Mouse (Mus musculus) MEL (cell line): ENCODE measurements around the gene Lbh. TPM values are rescaled to one million over a fixed set of nuclear protein-coding genes. Genes with fewer than 3 reads are reported as not detected.

ENCODE experiments used
- DNase-seq: peaks from one replicate; pipeline ENCODE4 v3.0.0; 2011; ENCODE audit warnings: low read depth, low spot score
- H3K27ac ChIP-seq: 2 replicates; pipeline ENCODE4 v1.5.1; 2012; ENCODE audit warnings: low read depth, mild to moderate bottlenecking, control low read depth, low read length, moderate library complexity; ENCODE audit not compliant: control insufficient read depth
- H3K27me3 ChIP-seq, 2 experiments: fragments of 150-350 bp in 1 of 2; sonication (generic) in 1 of 2; 2 replicates each; pipeline ENCODE4 v1.6.1; 2012; ENCODE audit warnings: low read length in 2 of 2, mild to moderate bottlenecking in 2 of 2, improper control_type of control experiment in 1 of 2, moderate library complexity in 1 of 2; ENCODE audit not compliant: insufficient read depth in 2 of 2, control insufficient read depth in 1 of 2
- H3K36me3 ChIP-seq, 2 experiments: 2 replicates each; pipeline ENCODE4 v1.6.1; 2012 to 2014; ENCODE audit warnings: low read length in 2 of 2, improper control_type of control experiment in 1 of 2, inconsistent platforms in 1 of 2, mild to moderate bottlenecking in 1 of 2; ENCODE audit not compliant: insufficient read depth in 2 of 2, control insufficient read depth in 1 of 2
- H3K4me1 ChIP-seq, 2 experiments: fragments of 150-350 bp in 1 of 2; sonication (generic) in 1 of 2; 2 replicates each; pipeline ENCODE4 v1.6.1; 2012; ENCODE audit warnings: low read length in 2 of 2, improper control_type of control experiment in 1 of 2, mild to moderate bottlenecking in 1 of 2; ENCODE audit not compliant: insufficient read depth in 2 of 2, control insufficient read depth in 1 of 2
- H3K4me3 ChIP-seq, 2 experiments: fragments of 150-350 bp in 1 of 2; sonication (generic) in 1 of 2; 2 replicates each; pipeline ENCODE4 v1.5.1; 2012; ENCODE audit warnings: low read depth in 2 of 2, low read length in 2 of 2, mild to moderate bottlenecking in 2 of 2, moderate library complexity in 2 of 2, control low read depth in 1 of 2, improper control_type of control experiment in 1 of 2; ENCODE audit not compliant: control insufficient read depth in 1 of 2, insufficient read depth in 1 of 2
- H3K79me2 ChIP-seq: 2 replicates; pipeline ENCODE4 v1.6.1; 2012; ENCODE audit warnings: mild to moderate bottlenecking, low read length, moderate library complexity; ENCODE audit not compliant: control insufficient read depth, poor library complexity, insufficient read depth
- H3K9ac ChIP-seq: 2 replicates; pipeline ENCODE4 v1.6.1; 2012; ENCODE audit warnings: low read depth, mild to moderate bottlenecking, control low read depth, low read length, moderate library complexity; ENCODE audit not compliant: control insufficient read depth, poor library complexity, severe bottlenecking
- H3K9me3 ChIP-seq: fragments of 150-350 bp; sonication (generic); replicated peaks from 2 replicates; pipeline ENCODE4 v1.6.1; 2012; ENCODE audit warnings: mild to moderate bottlenecking, low read length, improper control_type of control experiment, moderate library complexity; ENCODE audit not compliant: insufficient read depth
- BHLHE40 ChIP-seq: IDR thresholded peaks from 2 replicates; pipeline ENCODE4 v1.6.1; 2012; ENCODE audit warnings: low read depth, mild to moderate bottlenecking, inconsistent platforms, low read length, improper control_type of control experiment, borderline replicate concordance
- CHD1 ChIP-seq: IDR thresholded peaks from 2 replicates; pipeline ENCODE4 v1.6.1; 2012; ENCODE audit warnings: low read depth, mild to moderate bottlenecking, inconsistent platforms, low read length, improper control_type of control experiment
- CTCF ChIP-seq, 3 experiments: IDR thresholded peaks in 2 of 3; conservative IDR thresholded peaks in 1 of 3; 2 replicates each; pipeline ENCODE4 v1.5.1; 2011 to 2012; ENCODE audit warnings: low read length in 3 of 3, low read depth in 2 of 3, mild to moderate bottlenecking in 2 of 3, improper control_type of control experiment in 1 of 3, inconsistent platforms in 1 of 3, mixed read lengths in 1 of 3, moderate library complexity in 1 of 3; ENCODE audit not compliant: control insufficient read depth in 1 of 3, insufficient read depth in 1 of 3, poor library complexity in 1 of 3, severe bottlenecking in 1 of 3
- ETS1 ChIP-seq: IDR thresholded peaks from 2 replicates; pipeline ENCODE4 v1.6.1; 2012; ENCODE audit warnings: low read depth, mild to moderate bottlenecking, inconsistent platforms, low read length, improper control_type of control experiment, moderate library complexity
- GABPA ChIP-seq: IDR thresholded peaks from 2 replicates; pipeline ENCODE4 v1.6.1; 2012; ENCODE audit warnings: low read depth, mild to moderate bottlenecking, inconsistent platforms, low read length, improper control_type of control experiment, moderate library complexity
- JUND ChIP-seq: IDR thresholded peaks from 2 replicates; pipeline ENCODE4 v1.6.1; 2011; ENCODE audit warnings: low read depth, mild to moderate bottlenecking, improper control_type of control experiment, low read length
- KAT2A ChIP-seq: conservative IDR thresholded peaks from 2 replicates; pipeline ENCODE4 v1.6.1; 2012; ENCODE audit warnings: low read depth, low read length, improper control_type of control experiment, inconsistent platforms
- MAFK ChIP-seq: IDR thresholded peaks from 2 replicates; pipeline ENCODE4 v1.6.1; 2011; ENCODE audit warnings: low read depth, mild to moderate bottlenecking, low read length, improper control_type of control experiment, borderline replicate concordance
- MAX ChIP-seq: IDR thresholded peaks from 2 replicates; pipeline ENCODE4 v1.6.1; 2011; ENCODE audit warnings: low read length, improper control_type of control experiment
- MXI1 ChIP-seq: IDR thresholded peaks from 2 replicates; pipeline ENCODE4 v1.6.1; 2011; ENCODE audit warnings: mild to moderate bottlenecking, low read depth, low read length, improper control_type of control experiment
- MYB ChIP-seq: IDR thresholded peaks from 2 replicates; pipeline ENCODE4 v1.6.1; 2011; ENCODE audit warnings: mild to moderate bottlenecking, low read depth, low read length, improper control_type of control experiment
- MYC ChIP-seq: IDR thresholded peaks from 2 replicates; pipeline ENCODE4 v1.6.1; 2011; ENCODE audit warnings: low read depth, mild to moderate bottlenecking, low read length, improper control_type of control experiment, moderate library complexity
- POLR2A ChIP-seq, 2 experiments: IDR thresholded peaks; 2 replicates each; pipeline ENCODE4 v1.6.1; 2011 to 2012; ENCODE audit warnings: low read length in 2 of 2, mild to moderate bottlenecking in 2 of 2, control low read depth in 1 of 2, improper control_type of control experiment in 1 of 2, low read depth in 1 of 2, moderate library complexity in 1 of 2; ENCODE audit not compliant: control insufficient read depth in 1 of 2, insufficient read depth in 1 of 2, poor library complexity in 1 of 2
- POLR2AphosphoS5 ChIP-seq: IDR thresholded peaks from 2 replicates; pipeline ENCODE4 v1.6.1; 2012; ENCODE audit warnings: low read depth, borderline replicate concordance, mild to moderate bottlenecking, inconsistent platforms, low read length, moderate library complexity, mixed read lengths
- RCOR1 ChIP-seq: IDR thresholded peaks from 2 replicates; pipeline ENCODE4 v1.6.1; 2012; ENCODE audit warnings: low read depth, mild to moderate bottlenecking, inconsistent platforms, low read length, improper control_type of control experiment
- TAL1 ChIP-seq: IDR thresholded peaks from 2 replicates; pipeline ENCODE4 v1.6.1; 2012; ENCODE audit warnings: mild to moderate bottlenecking, inconsistent platforms, low read length, moderate library complexity, mixed read lengths
- TCF12 ChIP-seq: IDR thresholded peaks from 2 replicates; pipeline ENCODE4 v1.6.1; 2014; ENCODE audit warnings: low read depth, mild to moderate bottlenecking, inconsistent platforms, low read length, improper control_type of control experiment, moderate library complexity
- ZMIZ1 ChIP-seq: IDR thresholded peaks from 2 replicates; pipeline ENCODE4 v1.6.1; 2012; ENCODE audit warnings: low read depth, mild to moderate bottlenecking, inconsistent platforms, low read length, improper control_type of control experiment, moderate library complexity
- polyA plus RNA-seq, 2 experiments: library from polyadenylated mRNA; stranded (reverse) in 1 of 2; unstranded in 1 of 2; fragments of >175 nt in 1 of 2; fragments of >200 nt in 1 of 2; gene quantifications; 2 replicates each; pipeline versions ENCODE4 v1.2.1 to v1.2.4; 2012; ENCODE audit warnings: low replicate concordance in 2 of 2, low read depth in 1 of 2; ENCODE audit not compliant: insufficient read length in 2 of 2, insufficient read depth in 1 of 2, missing spikeins in 1 of 2
- total RNA-seq: library from RNA; depleted of rRNA; stranded (reverse); fragments of 300-350 nt; gene quantifications from 2 replicates; pipeline ENCODE4 v1.2.3, GENCODE M21; 2012

Gene Lbh
- total and polyA plus RNA-seq, 3 experiments: not detected

DNA sequence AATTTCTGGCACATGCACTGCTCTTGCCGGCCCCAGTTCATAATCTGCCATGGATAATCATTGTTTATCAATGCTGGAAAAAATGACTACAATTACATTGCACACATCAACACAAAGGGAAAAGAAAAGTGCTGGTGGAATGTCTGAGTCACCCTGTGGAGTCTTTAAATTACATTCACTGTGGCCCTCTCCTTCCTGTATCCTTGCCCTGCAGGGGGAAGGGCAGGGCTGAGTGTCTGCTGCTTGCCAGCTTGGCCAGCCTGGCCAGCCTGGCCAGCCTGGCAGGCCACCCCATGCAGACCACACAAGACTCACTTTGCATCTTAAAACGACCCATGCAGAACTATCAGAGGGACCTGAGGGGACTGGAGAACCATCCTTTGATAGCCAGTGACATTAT is 37.4 kb downstream of the Lbh start:
- DNase-seq: no peak
- Histone ChIP-seq H3K27ac (no peak overlapping the region), H3K4me3 (no peak overlapping the region), H3K27me3 (no peaks in the 10 kb centered on the region), H3K36me3 (no peaks in the 10 kb centered on the region), H3K4me1 (no peaks in the 10 kb centered on the region), H3K9ac (no peak overlapping the region), H3K79me2 (no peaks in the 10 kb centered on the region), H3K9me3 (no peaks in the 10 kb centered on the region)
- TF ChIP-seq CHD1 (no peak), MYC (no peak), MXI1 (no peak), MAX (no peak), POLR2AphosphoS5 (no peak), GABPA (no peak), JUND (no peak), TCF12 (no peak), KAT2A (no peak), MYB (no peak), CTCF (IDR thresholded peaks at IDR 0.05 in 2 of 3, conservative IDR thresholded peaks at IDR 0.05 in 1 of 3; ENCODE audit: control insufficient read depth in 1 of 3, insufficient read depth in 1 of 3, low read depth in 2 of 3, low read length in 3 of 3, poor library complexity in 1 of 3, severe bottlenecking in 1 of 3) (no peak), ETS1 (no peak), TAL1 (no peak), MAFK (no peak), RCOR1 (no peak), POLR2A (IDR thresholded peaks at IDR 0.05; ENCODE audit: control insufficient read depth in 1 of 2, insufficient read depth in 1 of 2, low read depth in 1 of 2, low read length in 2 of 2, poor library complexity in 1 of 2) (no peak)

DNA sequence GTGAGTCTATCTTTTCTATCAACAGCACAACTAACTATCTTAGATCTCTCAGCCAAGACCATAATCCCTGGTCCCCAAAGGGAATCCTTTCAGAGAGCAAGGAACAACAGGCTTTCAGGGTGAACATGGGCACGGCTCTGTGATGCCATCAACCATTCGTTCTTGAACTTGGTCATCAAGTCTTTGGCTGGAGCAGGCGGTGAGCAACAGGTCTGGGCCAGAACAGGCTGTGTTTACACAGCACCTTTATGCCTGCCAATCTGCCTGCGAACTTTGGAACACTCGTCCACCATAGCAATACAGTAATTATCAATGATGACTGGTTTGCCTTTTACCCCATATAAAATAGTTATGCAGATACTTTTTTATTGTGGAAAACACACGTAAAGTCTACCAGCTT is 38.9 kb downstream of the Lbh start:
- Histone ChIP-seq H3K27me3 (no peaks in the 10 kb centered on the region), H3K4me1 (no peaks in the 10 kb centered on the region), H3K79me2 (no peaks in the 10 kb centered on the region)
- DNase-seq: no peak
- TF ChIP-seq MYC: no peak
- TF ChIP-seq, all 39 proteins: peak for 0
- H3K9ac ChIP-seq: no peak overlapping the region
- no peaks in the 10 kb centered on the region for H3K9me3 ChIP-seq
- no peak overlapping the region for H3K4me3 ChIP-seq
- H3K27ac ChIP-seq: no peak overlapping the region
- H3K36me3 ChIP-seq: no peaks in the 10 kb centered on the region

DNA sequence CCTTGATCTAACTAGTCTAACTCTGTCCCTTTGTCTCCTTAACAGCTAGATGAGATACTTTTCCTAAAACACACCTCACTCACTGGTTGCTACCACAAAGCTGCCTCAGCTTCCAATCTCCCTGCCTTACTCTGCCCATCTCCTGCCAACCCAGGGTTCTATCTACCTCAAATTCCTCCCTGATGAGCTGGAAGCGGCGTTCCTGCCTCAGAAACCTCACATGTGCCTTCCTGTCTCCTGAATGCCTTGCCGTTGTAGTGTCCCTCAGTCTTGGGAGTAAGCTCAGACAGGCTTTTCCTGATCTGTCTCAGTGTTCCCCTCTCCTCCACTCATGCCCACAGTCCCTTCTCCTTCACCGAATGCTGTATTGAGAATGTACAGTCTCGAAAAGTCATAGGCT is 40.8 kb downstream of the Lbh start:
- Histone ChIP-seq H3K36me3 (no peaks in the 10 kb centered on the region), H3K4me1 (no peaks in the 10 kb centered on the region)
- TF ChIP-seq ZMIZ1: no peak
- TF ChIP-seq KAT2A: no peak
- TF ChIP-seq GABPA: no peak
- TF ChIP-seq BHLHE40: no peak
- TF ChIP-seq, all 39 proteins: peak for 0
- H3K79me2 ChIP-seq: no peaks in the 10 kb centered on the region
- H3K27me3 ChIP-seq: no peaks in the 10 kb centered on the region
- H3K4me3 ChIP-seq: no peak overlapping the region
- no peak overlapping the region for H3K9ac ChIP-seq
- no peaks in the 10 kb centered on the region for H3K9me3 ChIP-seq
- H3K27ac ChIP-seq: no peak overlapping the region
- DNase-seq: no peak
